Mouse (Mus musculus) small intestine, adult 2 months (tissue): ENCODE measurements around the gene Ermp1.

Experiments
- CTCF ChIP-seq: fragments of 200-500 bp; IDR thresholded peaks from 2 replicates; pipeline ENCODE4 v1.5.1; 2012; ENCODE audit warnings: low read depth, mild to moderate bottlenecking, control low read depth, inconsistent platforms, low read length, moderate library complexity, mixed read lengths; ENCODE audit not compliant: insufficient replicate concordance, insufficient read length; ENCODE audit errors: extremely low read depth
- POLR2A ChIP-seq: fragments of 200-500 bp; IDR thresholded peaks from 2 replicates; pipeline ENCODE4 v1.6.1; 2012; ENCODE audit warnings: low read depth, mild to moderate bottlenecking, control low read depth, inconsistent platforms, low read length, moderate library complexity

GRCm38 (mm10) chr19:29582439-29582838, 65.8 kb downstream of the Ermp1 start:
- TF ChIP-seq CTCF (no peak), POLR2A (no peak)
